Comparison of ENCODE assay signal across 8 mouse cellular contexts in genomic region chr11:115613138-115613945, GRCm38 (mm10). TPM values are rescaled to one million over a fixed set of nuclear protein-coding genes. Genes with fewer than 3 reads are reported as not detected.
DNase-seq lines count a peak whose midpoint lies in the region; ATAC-seq lines count a peak whose summit lies in the region.

No protein-coding gene starts in this region.

- ATAC-seq in heart, embryonic 11.5 days (replicated peaks; ENCODE audit: insufficient number of reproducible peaks, low FRiP score, low TSS enrichment) = no peak
- ATAC-seq in activated CD4-positive, CD25-positive, alpha-beta regulatory T cell, adult 4 months = peak; percentile 40
- ATAC-seq in liver, embryonic 15.5 days (ENCODE audit: insufficient read depth) = peak; percentile 20
- ATAC-seq in neural tube, embryonic 11.5 days (ENCODE audit: insufficient read depth, low FRiP score, low TSS enrichment) = no peak

- H3K4me1 ChIP-seq in heart, embryonic 11.5 days (ENCODE audit: control insufficient read depth, insufficient read depth, low read length) = peaks cover 18% of the 10 kb centered on the region
- H3K4me1 ChIP-seq in liver, embryonic 15.5 days (replicated peaks) = peaks cover 49% of the 10 kb centered on the region
- no peaks in the 10 kb centered on the region; the same call in 1 of the 2 replicates for H3K4me1 ChIP-seq in neural tube, embryonic 11.5 days (ENCODE audit: control insufficient read depth, insufficient read depth, low read length)

- intact Hi-C loops in heart, postnatal 36 days (cut with DNase I) = loop anchor here (5.0 kb wide), 1 partner anchor 131 kb away; no protein-coding TSS in a partner anchor
- intact Hi-C loops in heart, postnatal 10 days (cut with DNase I) = no loop called here

- 0% methylated on average over 16 of the region's 16 CpGs for WGBS in heart, embryonic 11.5 days (ENCODE audit: insufficient replicate concordance)
- under 1% methylated on average over 16 of the region's 16 CpGs for WGBS in liver, embryonic 15.5 days (ENCODE audit: insufficient replicate concordance)
- WGBS in neural tube, embryonic 11.5 days = 0% methylated on average over 16 of the region's 16 CpGs

- DNase-seq in heart, postnatal 36 days = no peak
- DNase-seq in heart, postnatal 10 days = peak; percentile 38 to 59
- DNase-seq in neural tube, embryonic 11.5 days (ENCODE audit: low spot score) = peak; percentile 13
- DNase-seq in adrenal gland, adult 8-10 months = no peak
- no peak for DNase-seq in embryo, embryonic 9.5 days (ENCODE audit: extremely low spot score)

- no peaks in the 10 kb centered on the region for H3K9me3 ChIP-seq in heart, embryonic 11.5 days (replicated peaks; ENCODE audit: control insufficient read depth, low read length)
- no peaks in the 10 kb centered on the region for H3K9me3 ChIP-seq in liver, embryonic 15.5 days (replicated peaks)
- H3K9me3 ChIP-seq in neural tube, embryonic 11.5 days (ENCODE audit: control insufficient read depth, low read length) = no peaks in the 10 kb centered on the region

- H3K4me2 ChIP-seq in heart, embryonic 11.5 days = peak overlapping the region; percentile 99
- H3K4me2 ChIP-seq in liver, embryonic 15.5 days = peak overlapping the region; percentile 86
- peak overlapping the region; percentile 91 for H3K4me2 ChIP-seq in neural tube, embryonic 11.5 days (ENCODE audit: low read depth)

- H3K9ac ChIP-seq in heart, embryonic 11.5 days (ENCODE audit: low read depth, low read length) = peak overlapping the region; percentile 81
- peak overlapping the region; percentile 89 for H3K9ac ChIP-seq in liver, embryonic 15.5 days
- H3K9ac ChIP-seq in neural tube, embryonic 11.5 days (ENCODE audit: low read length) = peak overlapping the region; percentile 67; the same call in 1 of the 2 replicates

- H3K27me3 ChIP-seq in heart, embryonic 11.5 days (ENCODE audit: control insufficient read depth, insufficient read depth, low read length) = no peaks in the 10 kb centered on the region
- H3K27me3 ChIP-seq in liver, embryonic 15.5 days = no peaks in the 10 kb centered on the region
- H3K27me3 ChIP-seq in neural tube, embryonic 11.5 days (ENCODE audit: control insufficient read depth, insufficient read depth, low read length) = no peaks in the 10 kb centered on the region

- H3K36me3 ChIP-seq in heart, embryonic 11.5 days (ENCODE audit: control insufficient read depth, insufficient read depth, low read length) = peaks cover 14% of the 10 kb centered on the region; the same call in 1 of the 2 replicates
- H3K36me3 ChIP-seq in liver, embryonic 15.5 days (replicated peaks) = peaks cover 47% of the 10 kb centered on the region
- no peaks in the 10 kb centered on the region; the same call in 1 of the 2 replicates for H3K36me3 ChIP-seq in neural tube, embryonic 11.5 days (ENCODE audit: control insufficient read depth, insufficient read depth, low read length)

- H3K27ac ChIP-seq in heart, embryonic 11.5 days (ENCODE audit: low read depth, low read length) = peak overlapping the region; percentile 88
- H3K27ac ChIP-seq in liver, embryonic 15.5 days (replicated peaks) = peak overlapping the region; percentile 99
- H3K27ac ChIP-seq in neural tube, embryonic 11.5 days (ENCODE audit: low read depth, low read length) = no peak overlapping the region

- peak overlapping the region; percentile 68 for H3K4me3 ChIP-seq in heart, embryonic 11.5 days (ENCODE audit: low read depth, low read length)
- H3K4me3 ChIP-seq in liver, embryonic 15.5 days (replicated peaks) = peak overlapping the region; percentile 82
- H3K4me3 ChIP-seq in neural tube, embryonic 11.5 days (ENCODE audit: low read depth, low read length) = peak overlapping the region; percentile 58

RNA-seq across cellular contexts. Expression of gene Mif4gd, which starts 0.6 kb away (rescaled TPM):
- polyA plus RNA-seq in heart, embryonic 11.5 days (2014; fragmentation: Nextera tagmentation; extraction: Ambion mirVana) = 22.7 TPM in 2 replicates
- total RNA-seq in heart, postnatal 36 days (2021) = 10 to 100 TPM; 47.3 to 53.8 TPM
- polyA plus RNA-seq in activated CD4-positive, CD25-positive, alpha-beta regulatory T cell, adult 4 months (2017; shearing (Covaris generic)) = 100 to 1,000 TPM; 230 to 231 TPM
- total RNA-seq in heart, postnatal 10 days (2021) = 10 to 100 TPM; 37.6 to 38.8 TPM
- 27.3 and 32.3 TPM in 2 replicates for polyA plus RNA-seq in liver, embryonic 15.5 days (2015; fragmentation: Nextera tagmentation; extraction: Ambion mirVana)
- polyA plus RNA-seq in neural tube, embryonic 11.5 days (2014; fragmentation: Nextera tagmentation; extraction: Ambion mirVana) = 17.1 and 17.7 TPM in 2 replicates
- 100 to 1,000 TPM; 101 to 135 (median 121) TPM for total RNA-seq in adrenal gland, adult 8-10 months (2022)

RNA-seq across cellular contexts. Expression of gene Gga3, which starts 9.5 kb away (rescaled TPM):
- polyA plus RNA-seq in heart, embryonic 11.5 days (2014; fragmentation: Nextera tagmentation; extraction: Ambion mirVana) = 17.9 and 21.0 TPM in 2 replicates
- total RNA-seq in heart, postnatal 36 days (2021) = 10 to 100 TPM; 18.0 to 21.3 TPM
- 10 to 100 TPM; 23.1 to 26.5 TPM for polyA plus RNA-seq in activated CD4-positive, CD25-positive, alpha-beta regulatory T cell, adult 4 months (2017; shearing (Covaris generic))
- total RNA-seq in heart, postnatal 10 days (2021) = 10 to 100 TPM; 17.9 to 21.0 TPM
- polyA plus RNA-seq in liver, embryonic 15.5 days (2015; fragmentation: Nextera tagmentation; extraction: Ambion mirVana) = 7.7 and 8.2 TPM in 2 replicates
- polyA plus RNA-seq in neural tube, embryonic 11.5 days (2014; fragmentation: Nextera tagmentation; extraction: Ambion mirVana) = 31.4 and 31.7 TPM in 2 replicates
- total RNA-seq in adrenal gland, adult 8-10 months (2022) = 10 to 100 TPM; 20.3 to 52.7 (median 37.8) TPM

RNA-seq across cellular contexts. Expression of gene Mrps7, which starts 9.6 kb away (rescaled TPM):
- 97.7 and 104 TPM in 2 replicates for polyA plus RNA-seq in heart, embryonic 11.5 days (2014; fragmentation: Nextera tagmentation; extraction: Ambion mirVana)
- 10 to 100 TPM; 80.1 to 85.7 TPM for total RNA-seq in heart, postnatal 36 days (2021)
- polyA plus RNA-seq in activated CD4-positive, CD25-positive, alpha-beta regulatory T cell, adult 4 months (2017; shearing (Covaris generic)) = 10 to 100 TPM; 28.2 to 29.8 TPM
- 10 to 100 TPM; 60.2 to 72.5 TPM for total RNA-seq in heart, postnatal 10 days (2021)
- polyA plus RNA-seq in liver, embryonic 15.5 days (2015; fragmentation: Nextera tagmentation; extraction: Ambion mirVana) = 49.5 and 51.3 TPM in 2 replicates
- 95.5 and 97.9 TPM in 2 replicates for polyA plus RNA-seq in neural tube, embryonic 11.5 days (2014; fragmentation: Nextera tagmentation; extraction: Ambion mirVana)
- 100 to 1,000 TPM in 1 of 4 experiments, 10 to 100 TPM in 3; 82.0 to 110 (median 92.1) TPM for total RNA-seq in adrenal gland, adult 8-10 months (2022)

RNA-seq across cellular contexts. Expression of gene Slc25a19, which starts 14.8 kb away (rescaled TPM):
- 35.6 and 35.7 TPM in 2 replicates for polyA plus RNA-seq in heart, embryonic 11.5 days (2014; fragmentation: Nextera tagmentation; extraction: Ambion mirVana)
- total RNA-seq in heart, postnatal 36 days (2021) = 10 to 100 TPM; 35.5 to 38.8 TPM
- polyA plus RNA-seq in activated CD4-positive, CD25-positive, alpha-beta regulatory T cell, adult 4 months (2017; shearing (Covaris generic)) = 10 to 100 TPM; 68.7 to 90.3 TPM
- 10 to 100 TPM; 40.3 to 41.1 TPM for total RNA-seq in heart, postnatal 10 days (2021)
- 10.4 and 10.9 TPM in 2 replicates for polyA plus RNA-seq in liver, embryonic 15.5 days (2015; fragmentation: Nextera tagmentation; extraction: Ambion mirVana)
- 23.0 and 25.4 TPM in 2 replicates for polyA plus RNA-seq in neural tube, embryonic 11.5 days (2014; fragmentation: Nextera tagmentation; extraction: Ambion mirVana)
- total RNA-seq in adrenal gland, adult 8-10 months (2022) = 10 to 100 TPM; 59.5 to 94.1 (median 91.2) TPM

RNA-seq across cellular contexts. Expression of gene Nup85, which starts 49.1 kb away (rescaled TPM):
- 131 and 133 TPM in 2 replicates for polyA plus RNA-seq in heart, embryonic 11.5 days (2014; fragmentation: Nextera tagmentation; extraction: Ambion mirVana)
- total RNA-seq in heart, postnatal 36 days (2021) = 10 to 100 TPM; 23.5 to 23.8 TPM
- polyA plus RNA-seq in activated CD4-positive, CD25-positive, alpha-beta regulatory T cell, adult 4 months (2017; shearing (Covaris generic)) = 10 to 100 TPM; 36.8 to 39.0 TPM
- 10 to 100 TPM; 27.0 to 28.1 TPM for total RNA-seq in heart, postnatal 10 days (2021)
- 111 and 114 TPM in 2 replicates for polyA plus RNA-seq in liver, embryonic 15.5 days (2015; fragmentation: Nextera tagmentation; extraction: Ambion mirVana)
- polyA plus RNA-seq in neural tube, embryonic 11.5 days (2014; fragmentation: Nextera tagmentation; extraction: Ambion mirVana) = 174 and 187 TPM in 2 replicates
- total RNA-seq in adrenal gland, adult 8-10 months (2022) = 10 to 100 TPM; 46.5 to 61.0 (median 53.9) TPM

Comparison
In these comparisons a context has a peak if more than half of its experiments do, and no peak if none do; other contexts are left out.
1. DNase-seq: peak in heart, postnatal 10 days (2 of 2) and neural tube, embryonic 11.5 days (single experiment); none in heart, postnatal 36 days (0 of 2), adrenal gland, adult 8-10 months (single experiment) and embryo, embryonic 9.5 days (single experiment).
2. ATAC-seq: peak in activated CD4-positive, CD25-positive, alpha-beta regulatory T cell, adult 4 months (single experiment) and liver, embryonic 15.5 days (single experiment); none in heart, embryonic 11.5 days (single experiment) and neural tube, embryonic 11.5 days (single experiment).
3. Peak in every context shown above with its lines, with median percentiles within 50 percentile points of each other: H3K4me2 ChIP-seq, H3K4me3 ChIP-seq and H3K9ac ChIP-seq.